Mouse (Mus musculus): ENCODE measurements around the gene Ang. TPM values are rescaled to one million over a fixed set of nuclear protein-coding genes. Genes with fewer than 3 reads are reported as not detected.

Gene Ang
- polyA plus RNA-seq (2015; fragmentation: Nextera tagmentation; extraction: Ambion mirVana) = 5.1 and 5.8 TPM in 2 replicates

DNA sequence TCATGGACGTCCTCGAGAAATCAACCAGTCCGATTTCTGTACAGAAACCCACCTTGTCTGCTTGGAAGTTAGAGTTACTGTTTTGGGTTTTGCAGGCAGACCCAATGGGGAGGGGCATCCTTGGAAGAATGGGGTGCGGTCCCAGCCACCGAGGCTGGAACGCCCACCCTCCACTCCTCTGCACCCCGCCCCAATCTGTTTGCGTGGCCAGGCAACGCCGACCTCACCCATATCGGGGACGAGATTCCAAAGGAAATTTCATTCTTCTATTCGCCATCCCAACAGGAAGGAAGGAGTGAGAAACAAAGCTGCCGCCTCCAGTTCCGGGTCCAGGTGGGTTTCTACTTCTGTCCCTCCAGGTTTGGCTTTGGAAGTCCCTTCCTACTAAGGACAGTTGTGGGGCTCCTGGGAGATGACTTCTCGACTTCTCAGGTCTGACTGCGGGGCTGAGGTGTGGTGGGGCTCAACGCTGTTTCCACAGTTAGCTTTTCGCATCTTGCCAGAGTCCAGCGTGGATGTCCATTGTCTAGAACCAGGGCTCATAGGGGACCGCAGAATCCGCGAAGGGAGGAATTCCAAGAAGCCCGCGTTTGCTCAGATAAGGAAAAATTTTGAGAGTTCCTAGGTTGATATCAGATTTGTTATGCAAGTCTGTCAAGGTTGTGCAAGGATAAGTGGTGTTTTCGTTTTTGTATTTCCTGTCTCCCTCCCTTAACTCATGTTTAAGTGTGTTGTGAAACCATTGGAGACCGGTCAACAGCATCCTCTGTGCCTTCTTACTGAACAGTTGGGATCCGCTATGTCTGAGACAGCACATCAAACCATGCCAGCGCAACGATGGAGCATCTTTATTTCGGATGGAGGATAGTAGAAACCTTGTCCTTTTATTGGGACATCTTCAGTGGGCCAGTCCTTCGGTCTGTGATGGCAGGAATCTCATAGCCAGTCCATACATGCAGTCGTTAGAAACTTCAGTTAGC, at the start of gene Ang, which contains the start of gene Rnase4:
Gene Ang, plus strand, starts transcription at position 230 of the 980 bp plus-strand sequence.
Gene Rnase4, plus strand, starts transcription at position 157 of the 980 bp plus-strand sequence.

DNA sequence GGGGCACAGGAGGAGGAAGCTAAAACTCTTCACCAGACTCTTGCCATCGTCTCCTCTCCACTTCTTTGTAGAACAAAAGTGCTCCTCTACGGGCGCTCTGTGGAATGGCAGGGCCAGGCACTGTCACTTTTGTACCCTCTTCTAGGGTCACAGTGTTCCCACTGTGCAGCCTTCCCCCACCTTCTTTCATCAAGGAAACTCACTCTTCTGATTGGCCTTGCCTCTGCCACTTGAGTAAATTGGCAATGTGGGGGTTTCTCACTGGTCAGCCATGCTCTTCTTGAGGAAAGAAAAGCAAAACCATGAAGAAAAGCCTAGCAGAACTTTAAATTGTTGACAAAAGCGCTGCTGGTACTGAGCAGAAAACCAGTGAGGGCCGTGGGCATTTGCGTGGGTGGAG, 49.2 kb upstream of the Ang start, which contains the start of gene Rnase9:
Gene Rnase9, minus strand, starts transcription at position 101 of the 400 bp plus-strand sequence.

DNA sequence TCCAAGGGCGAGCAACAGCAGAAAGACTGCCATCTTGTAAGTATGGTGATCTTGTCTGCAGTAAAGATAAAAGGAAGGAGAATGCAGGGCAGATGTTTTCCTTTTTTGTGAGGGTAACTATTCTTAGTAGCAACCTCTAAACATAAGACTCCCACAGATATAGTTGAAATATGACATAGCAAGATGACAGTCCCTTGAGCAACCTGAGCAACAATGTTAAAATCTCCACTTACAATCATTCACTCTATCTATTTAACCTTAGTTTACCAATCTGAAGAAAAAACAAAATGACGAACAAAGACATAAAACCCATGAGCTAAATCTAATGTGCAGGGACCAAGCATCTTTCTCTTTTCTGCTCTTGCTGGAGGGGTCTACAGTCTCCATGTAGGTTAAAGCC, 40.9 kb upstream of the Ang start, which contains the start of gene Rnase11:
Gene Rnase11, minus strand, starts transcription at position 101 of the 400 bp plus-strand sequence.

DNA sequence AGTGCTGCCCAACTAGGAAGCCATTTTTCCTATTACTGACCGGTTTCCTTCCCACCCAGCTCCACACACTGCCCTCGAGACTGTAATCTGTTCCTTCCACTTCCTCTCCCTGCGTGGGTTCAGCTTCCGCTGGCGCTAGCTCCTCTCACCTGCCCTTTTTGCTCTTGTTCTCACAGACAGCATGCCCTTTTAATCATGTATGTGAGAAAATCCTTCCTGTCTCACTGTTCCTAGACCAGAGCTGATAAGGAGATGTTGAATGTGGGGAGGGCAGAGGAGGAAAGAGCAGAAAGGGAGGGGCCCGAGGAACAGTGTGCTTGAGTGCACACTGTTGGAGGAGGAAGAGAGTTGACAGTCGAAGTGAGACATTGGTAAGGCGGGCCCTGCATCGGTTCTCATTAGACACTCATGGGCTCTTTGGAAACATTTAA, 33.5 kb upstream of the Ang start, which contains the start of gene Rnase12:
Gene Rnase12, minus strand, starts transcription at position 261 of the 431 bp plus-strand sequence.

DNA sequence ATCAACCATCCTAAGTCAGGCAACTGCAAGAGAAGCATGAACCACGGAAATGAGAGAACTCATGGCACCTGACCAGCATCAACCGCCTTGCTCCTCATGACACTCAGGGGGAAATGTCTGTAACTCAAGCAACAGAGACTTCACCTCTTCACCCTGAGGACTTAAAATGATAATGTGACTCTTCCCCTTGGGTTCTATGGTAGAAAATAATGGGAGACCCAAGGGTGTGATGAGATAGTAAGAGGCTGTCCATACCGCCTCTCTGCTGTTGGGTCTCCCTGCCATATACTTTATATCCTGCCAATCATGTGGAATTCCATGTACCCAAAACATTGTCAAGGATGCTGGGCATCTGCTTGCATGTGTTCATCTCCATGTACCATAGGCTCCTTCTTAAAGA, 16.6 kb upstream of the Ang start, which contains the start of gene Olfr750:
Gene Olfr750, minus strand, starts transcription at position 101 of the 400 bp plus-strand sequence.

DNA sequence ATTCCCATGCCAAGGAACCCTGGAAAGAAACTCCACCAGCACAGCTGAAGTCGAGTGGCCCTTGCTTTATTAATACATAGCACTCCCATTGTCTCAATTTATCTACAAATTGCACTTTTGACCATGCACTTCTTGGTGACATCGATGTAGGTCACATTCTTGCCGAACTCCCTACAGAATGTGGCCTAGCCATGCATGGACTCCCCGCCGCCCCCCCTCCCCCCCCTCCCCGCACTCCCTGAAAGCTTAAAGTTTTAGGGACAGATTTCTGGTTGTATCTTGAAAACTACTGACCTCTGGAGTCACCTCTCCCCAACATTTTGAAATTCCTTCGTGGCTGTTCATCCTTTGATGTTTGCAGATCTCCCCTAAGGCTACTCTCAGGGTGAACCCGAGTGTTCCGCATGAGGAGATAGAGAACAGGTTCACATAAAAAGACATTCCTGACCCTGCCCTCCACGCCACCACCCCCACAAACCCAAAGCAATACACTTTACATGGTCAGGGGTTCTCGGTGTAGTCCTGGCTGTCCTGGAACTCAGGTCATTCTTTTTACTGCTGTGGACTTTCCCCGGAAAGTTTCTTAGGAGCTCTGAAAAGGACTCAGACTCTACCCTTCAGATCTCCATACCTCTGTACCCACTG, 23.1 kb downstream of the Ang start, which contains the start of gene Eddm3b:
Gene Eddm3b, plus strand, starts transcription at position 511 of the 645 bp plus-strand sequence.

DNA sequence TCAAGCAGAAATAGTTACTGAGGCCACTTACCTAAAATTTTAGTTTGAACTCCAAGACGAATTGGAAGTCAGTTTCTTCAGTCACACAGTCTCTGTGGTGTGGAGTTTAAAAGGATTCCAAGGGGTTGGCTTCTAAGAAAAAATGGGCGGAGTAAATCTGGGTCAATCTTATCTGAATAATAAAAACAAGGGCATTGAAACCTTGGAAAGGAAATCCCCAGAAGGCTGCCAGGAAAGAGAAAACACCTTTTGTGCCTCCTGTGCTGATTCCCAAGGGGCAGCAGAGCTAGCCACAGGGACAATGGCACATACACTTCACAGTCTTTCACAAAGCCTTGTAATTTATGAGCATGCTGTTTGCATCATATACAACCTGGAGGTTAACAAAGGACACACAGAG, 55.7 kb downstream of the Ang start, which contains the start of gene Rnase1:
Gene Rnase1, minus strand, starts transcription at position 101 of the 400 bp plus-strand sequence.

Other genes starting within 250 kb of the Ang start
- 2.4 and 3.1 TPM in 2 replicates for gene Tep1, start 220.6 kb upstream of the Ang start, polyA plus RNA-seq (2015; fragmentation: Nextera tagmentation; extraction: Ambion mirVana)
- 4.9 TPM in 2 replicates for gene Klhl33, start 193.6 kb upstream of the Ang start, polyA plus RNA-seq (2015; fragmentation: Nextera tagmentation; extraction: Ambion mirVana)
- gene Osgep, start 166.3 kb upstream of the Ang start, polyA plus RNA-seq (2015; fragmentation: Nextera tagmentation; extraction: Ambion mirVana) = 77.1 and 87.6 TPM in 2 replicates
- gene Apex1, start 166.2 kb upstream of the Ang start, polyA plus RNA-seq (2015; fragmentation: Nextera tagmentation; extraction: Ambion mirVana) = 120 and 123 TPM in 2 replicates
- 107 and 115 TPM in 2 replicates for gene Pip4p1, start 160.3 kb upstream of the Ang start, polyA plus RNA-seq (2015; fragmentation: Nextera tagmentation; extraction: Ambion mirVana)
- 22.7 and 25.6 TPM in 2 replicates for gene Pnp, start 160.1 kb upstream of the Ang start, polyA plus RNA-seq (2015; fragmentation: Nextera tagmentation; extraction: Ambion mirVana)
- not detected in 2 replicates for gene Gm49342, start 146.6 kb upstream of the Ang start, polyA plus RNA-seq (2015; fragmentation: Nextera tagmentation; extraction: Ambion mirVana)
- 1.1 and 1.5 TPM in 2 replicates for gene Pnp2, start 135.2 kb upstream of the Ang start, polyA plus RNA-seq (2015; fragmentation: Nextera tagmentation; extraction: Ambion mirVana)
- 0.13 TPM in 1 of 2 replicates, not detected in the other for gene Rnase10, start 83.4 kb upstream of the Ang start, polyA plus RNA-seq (2015; fragmentation: Nextera tagmentation; extraction: Ambion mirVana)
- gene Rnase9, start 49.3 kb upstream of the Ang start, polyA plus RNA-seq (2015; fragmentation: Nextera tagmentation; extraction: Ambion mirVana) = not detected in 2 replicates
- not detected in 2 replicates for gene Rnase11, start 41.0 kb upstream of the Ang start, polyA plus RNA-seq (2015; fragmentation: Nextera tagmentation; extraction: Ambion mirVana)
- gene Rnase12, start 33.5 kb upstream of the Ang start, polyA plus RNA-seq (2015; fragmentation: Nextera tagmentation; extraction: Ambion mirVana) = not detected in 2 replicates
- 0.06 TPM in 1 of 2 replicates, not detected in the other for gene Olfr750, start 16.7 kb upstream of the Ang start, polyA plus RNA-seq (2015; fragmentation: Nextera tagmentation; extraction: Ambion mirVana)
- gene Rnase4, start 73 bp upstream of the Ang start, polyA plus RNA-seq (2015; fragmentation: Nextera tagmentation; extraction: Ambion mirVana) = 28.1 and 29.2 TPM in 2 replicates
- not detected in 2 replicates for gene Eddm3b, start 23.3 kb downstream of the Ang start, polyA plus RNA-seq (2015; fragmentation: Nextera tagmentation; extraction: Ambion mirVana)
- gene Rnase6, start 32.8 kb downstream of the Ang start, polyA plus RNA-seq (2015; fragmentation: Nextera tagmentation; extraction: Ambion mirVana) = 0.62 and 0.72 TPM in 2 replicates
- 0.71 and 1.2 TPM in 2 replicates for gene Rnase1, start 55.6 kb downstream of the Ang start, polyA plus RNA-seq (2015; fragmentation: Nextera tagmentation; extraction: Ambion mirVana)
- gene Rnase2b, start 71.1 kb downstream of the Ang start, polyA plus RNA-seq (2015; fragmentation: Nextera tagmentation; extraction: Ambion mirVana) = not detected in 2 replicates
- not detected in 2 replicates for gene Ang2, start 108.0 kb downstream of the Ang start, polyA plus RNA-seq (2015; fragmentation: Nextera tagmentation; extraction: Ambion mirVana)
- gene Ear14, start 112.2 kb downstream of the Ang start, polyA plus RNA-seq (2015; fragmentation: Nextera tagmentation; extraction: Ambion mirVana) = not detected in 2 replicates
- gene Rnase2a, start 165.0 kb downstream of the Ang start, polyA plus RNA-seq (2015; fragmentation: Nextera tagmentation; extraction: Ambion mirVana) = not detected in 2 replicates